Mouse (Mus musculus) kidney, adult 2 months (tissue): ENCODE data around the gene Lpin3. TPM values are rescaled to one million over a fixed set of nuclear protein-coding genes. Genes with fewer than 3 reads are reported as not detected.

Source experiments
- DNase-seq: peaks from one replicate; pipeline ENCODE4 v3.0.0; 2021
- H3K27ac ChIP-seq: fragments of 200-500 bp; 2 replicates; pipeline ENCODE4 v1.5.1; 2012; ENCODE audit warnings: low read depth, low read length, control low read depth, inconsistent platforms; ENCODE audit not compliant: insufficient read depth
- H3K27me3 ChIP-seq: fragments of 200-500 bp; replicated peaks from 2 replicates; pipeline ENCODE4 v1.6.1; 2012; ENCODE audit warnings: mild to moderate bottlenecking, moderate library complexity, low read length, inconsistent platforms; ENCODE audit not compliant: control insufficient read depth, insufficient read depth
- H3K36me3 ChIP-seq: fragments of 200-500 bp; 2 replicates; pipeline ENCODE4 v1.6.1; 2012; ENCODE audit warnings: mild to moderate bottlenecking, moderate library complexity, low read length, inconsistent platforms; ENCODE audit not compliant: control insufficient read depth, insufficient read depth
- H3K4me1 ChIP-seq: fragments of 200-500 bp; 2 replicates; pipeline ENCODE4 v1.6.1; 2011; ENCODE audit warnings: low read length; ENCODE audit not compliant: control insufficient read depth, insufficient read depth
- H3K4me3 ChIP-seq: fragments of 200-500 bp; 2 replicates; pipeline ENCODE4 v1.5.1; 2011; ENCODE audit warnings: mild to moderate bottlenecking, low read depth, low read length, control low read depth; ENCODE audit not compliant: insufficient read depth
- CTCF ChIP-seq: fragments of 200-500 bp; conservative IDR thresholded peaks from 2 replicates; pipeline ENCODE4 v1.5.1; 2011; ENCODE audit warnings: low read depth, mild to moderate bottlenecking, control low read depth, low read length, moderate library complexity, mixed read lengths; ENCODE audit not compliant: insufficient read depth, insufficient read length
- POLR2A ChIP-seq: fragments of 200-500 bp; IDR thresholded peaks from one replicate; pipeline ENCODE4 v1.6.1; 2011; ENCODE audit warnings: low read depth, low read length, control low read depth
- WGBS: fragments of 180-500 bp; shearing (Covaris S2); methylation state at CpG from one replicate; pipeline ENCODE4 v1.1.7; 2018; 5-methylcytosine and 5-hydroxymethylcytosine counted together
- polyA plus RNA-seq: library from polyadenylated mRNA; depleted of rRNA; stranded (reverse); fragments of >200 nt; gene quantifications from 2 replicates; pipeline ENCODE4 v1.2.3, GENCODE M21; 2012

Lpin3 gene
- polyA plus RNA-seq, 1 experiment, result 8.4 TPM

GRCm38 (mm10) chr2:160856359-160857102 is 23.9 kb upstream of the Lpin3 start:
- 86% methylated on average over 5 of the region's 5 CpGs for WGBS
- DNase-seq, result no peak

GRCm38 (mm10) chr2:160860363-160860762 is 20.1 kb upstream of the Lpin3 start:
- Histone ChIP-seq H3K4me1 (peaks cover 31% of the 10 kb centered on the region), H3K4me3 (no peak overlapping the region), H3K27me3 (no peaks in the 10 kb centered on the region), H3K36me3 (no peaks in the 10 kb centered on the region), H3K27ac (peak overlapping the region; percentile 3; the same call in 1 of the 2 replicates)
- DNase-seq, result no peak
- no peak for TF ChIP-seq POLR2A
- TF ChIP-seq CTCF, result no peak
- 60% methylated on average over 1 of the region's 1 CpGs for WGBS

More at GRCm38 (mm10) chr2:160856359-160857102, 23.9 kb upstream of the Lpin3 start:
- no peak for TF ChIP-seq POLR2A
- TF ChIP-seq CTCF, result 0 out of 2 replicates have a peak, but pooled peaks have one; percentile 7
- Histone ChIP-seq H3K27me3 (no peaks in the 10 kb centered on the region), H3K36me3 (no peaks in the 10 kb centered on the region), H3K4me1 (peaks cover 25% of the 10 kb centered on the region), H3K4me3 (no peak overlapping the region), H3K27ac (no peak overlapping the region)

DNA sequence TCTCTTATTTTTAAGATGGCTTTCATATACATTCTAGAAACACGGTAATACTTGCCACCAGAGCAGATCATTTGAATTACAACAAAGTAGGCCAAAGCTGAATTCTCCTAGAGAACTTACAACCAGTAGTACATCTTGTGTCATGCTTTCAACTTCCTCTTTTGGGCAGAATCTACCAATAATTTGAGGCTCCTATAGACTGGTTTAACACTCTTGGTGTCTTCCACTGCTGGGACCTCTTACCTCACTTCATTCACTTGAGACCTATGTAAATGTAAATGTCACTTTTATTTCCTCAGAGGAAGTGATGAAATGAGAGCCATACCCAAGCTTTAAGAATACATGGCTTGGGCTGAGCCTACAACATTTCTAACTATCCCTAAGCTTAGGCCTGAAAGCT is 16.4 kb upstream of the Lpin3 start:
- H3K27me3 ChIP-seq, result no peaks in the 10 kb centered on the region
- peaks cover 42% of the 10 kb centered on the region for H3K4me1 ChIP-seq
- no peak overlapping the region for H3K27ac ChIP-seq
- no peak for DNase-seq
- 88% methylated on average over 1 of the region's 1 CpGs for WGBS
- TF ChIP-seq CTCF, result no peak
- TF ChIP-seq POLR2A, result no peak
- no peak overlapping the region for H3K4me3 ChIP-seq
- H3K36me3 ChIP-seq, result no peaks in the 10 kb centered on the region; the same call in 1 of the 2 replicates

GRCm38 (mm10) chr2:160865266-160865665 is 15.2 kb upstream of the Lpin3 start:
- H3K27me3 ChIP-seq, result no peaks in the 10 kb centered on the region
- H3K4me1 ChIP-seq, result peaks cover 37% of the 10 kb centered on the region
- TF ChIP-seq POLR2A (no peak), CTCF (no peak)
- no peak for DNase-seq
- H3K27ac ChIP-seq, result no peak overlapping the region
- no peak overlapping the region for H3K4me3 ChIP-seq
- 91% methylated on average over 2 of the region's 2 CpGs for WGBS
- H3K36me3 ChIP-seq, result no peaks in the 10 kb centered on the region; the same call in 1 of the 2 replicates

- H3K27me3 ChIP-seq, result no peaks in the 10 kb centered on the region
- no peak for DNase-seq
- no peaks in the 10 kb centered on the region; the same call in 1 of the 2 replicates for H3K36me3 ChIP-seq
- no peak overlapping the region for H3K4me3 ChIP-seq
- peaks cover 33% of the 10 kb centered on the region for H3K4me1 ChIP-seq
- no peak overlapping the region for H3K27ac ChIP-seq
- TF ChIP-seq CTCF (no peak), POLR2A (no peak)
- WGBS, result 64% methylated on average over 3 of the region's 3 CpGs
Observed at GRCm38 (mm10) chr2:160869446-160869845, 11.0 kb upstream of the Lpin3 start.

DNA sequence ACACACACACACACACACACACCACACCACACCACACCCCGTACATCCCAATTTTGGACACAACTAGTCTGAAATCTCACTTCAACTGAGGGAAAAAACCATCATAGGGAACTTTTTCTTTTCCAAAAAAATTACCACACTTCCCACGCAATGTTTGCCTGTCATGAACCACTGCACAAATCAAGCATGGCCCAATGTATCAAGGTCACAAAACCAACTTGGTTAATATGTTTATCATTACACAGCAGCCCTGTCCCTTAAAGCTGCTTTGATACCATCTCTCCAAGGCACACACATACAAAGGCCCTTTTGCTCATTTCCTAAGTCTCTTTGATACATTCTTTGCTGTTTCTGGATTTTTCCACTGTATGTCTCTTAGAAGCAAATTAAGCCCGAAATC is 9.2 kb upstream of the Lpin3 start:
- Histone ChIP-seq H3K27ac (peak overlapping the region; percentile 86), H3K36me3 (no peaks in the 10 kb centered on the region; the same call in 1 of the 2 replicates), H3K4me3 (peak overlapping the region; percentile 39), H3K27me3 (no peaks in the 10 kb centered on the region), H3K4me1 (peaks cover 30% of the 10 kb centered on the region)
- 17% methylated on average over 3 of the region's 3 CpGs for WGBS
- peak; percentile 77 for DNase-seq
- TF ChIP-seq POLR2A (no peak), CTCF (no peak)

GRCm38 (mm10) chr2:160872395-160872794 is 8.1 kb upstream of the Lpin3 start:
- WGBS, result under 1% methylated on average over 47 of the region's 47 CpGs
- Histone ChIP-seq H3K27ac (peak overlapping the region; percentile 97), H3K4me3 (peak overlapping the region; percentile 92), H3K27me3 (no peaks in the 10 kb centered on the region), H3K4me1 (peaks cover 23% of the 10 kb centered on the region), H3K36me3 (no peaks in the 10 kb centered on the region; the same call in 1 of the 2 replicates)
- TF ChIP-seq CTCF, result no peak
- no peak for TF ChIP-seq POLR2A
- peak; percentile 79 for DNase-seq
